Mouse (Mus musculus) heart, embryonic 15.5 days (tissue): Measurements from ENCODE around the gene Otog. TPM values are rescaled to one million over a fixed set of nuclear protein-coding genes. Genes with fewer than 3 reads are reported as not detected.

Source experiments
- ATAC-seq: fragments of 200-750 bp; cut with Nextera tagmentation; replicated peaks from 2 replicates; pipeline ENCODE4 v1.8.0; 2017; ENCODE audit warnings: low read depth, moderate TSS enrichment; ENCODE audit not compliant: insufficient number of reproducible peaks, insufficient read depth, low FRiP score
- H3K27ac ChIP-seq: fragments of 300-500 bp; sonication (generic); 2 replicates; pipeline ENCODE4 v1.5.1; 2015; ENCODE audit warnings: mild to moderate bottlenecking, inconsistent platforms
- H3K27me3 ChIP-seq: fragments of 300-500 bp; sonication (generic); 2 replicates; pipeline ENCODE4 v1.6.1; 2015; ENCODE audit warnings: inconsistent platforms
- H3K36me3 ChIP-seq: fragments of 300-500 bp; sonication (generic); 2 replicates; pipeline ENCODE4 v1.6.1; 2015; ENCODE audit warnings: mild to moderate bottlenecking, inconsistent platforms
- H3K4me1 ChIP-seq: fragments of 300-500 bp; sonication (generic); replicated peaks from 2 replicates; pipeline ENCODE4 v1.6.1; 2015; ENCODE audit warnings: inconsistent platforms
- H3K4me2 ChIP-seq: fragments of 300-500 bp; sonication (generic); 2 replicates; pipeline ENCODE4 v1.6.1; 2015; ENCODE audit warnings: inconsistent platforms, mild to moderate bottlenecking, moderate library complexity
- H3K4me3 ChIP-seq: fragments of 300-500 bp; sonication (generic); 2 replicates; pipeline ENCODE4 v1.5.1; 2015; ENCODE audit warnings: mild to moderate bottlenecking, inconsistent platforms
- H3K9ac ChIP-seq: fragments of 300-500 bp; sonication (generic); 2 replicates; pipeline ENCODE4 v1.6.1; 2015; ENCODE audit warnings: mild to moderate bottlenecking, inconsistent platforms
- H3K9me3 ChIP-seq: fragments of 300-500 bp; sonication (generic); replicated peaks from 2 replicates; pipeline ENCODE4 v1.6.1; 2016; ENCODE audit warnings: inconsistent platforms
- WGBS: fragments of 180-500 bp; shearing (Covaris S2); methylation state at CpG from one replicate; pipeline ENCODE4 v1.1.7; 2015; ENCODE audit warnings: mixed read lengths; 5-methylcytosine and 5-hydroxymethylcytosine counted together
- polyA plus RNA-seq: library from polyadenylated mRNA; unstranded; fragments of >200 nt; fragmentation: Nextera tagmentation; extraction: Ambion mirVana; gene quantifications from 2 replicates; pipeline ENCODE4 v1.2.1, GENCODE M21; 2015

The Otog gene
- polyA plus RNA-seq, 1 experiment from 2014 or later, result not detected

- Histone ChIP-seq H3K9ac (no peak overlapping the region), H3K4me1 (peaks cover 10% of the 10 kb centered on the region), H3K36me3 (no peaks in the 10 kb centered on the region), H3K27me3 (peaks cover 48% of the 10 kb centered on the region), H3K9me3 (no peaks in the 10 kb centered on the region), H3K4me2 (no peak overlapping the region), H3K27ac (no peak overlapping the region), H3K4me3 (no peak overlapping the region)
- ATAC-seq, result no peak
- WGBS, result 56% methylated on average over 7 of the region's 7 CpGs
These were observed 41.5 kb downstream of the Otog start for GRCm38 (mm10) chr7:46282276-46282675.

- Histone ChIP-seq H3K4me2 (no peak overlapping the region), H3K27me3 (peaks cover 53% of the 10 kb centered on the region), H3K4me1 (peaks cover 10% of the 10 kb centered on the region), H3K27ac (no peak overlapping the region), H3K4me3 (no peak overlapping the region), H3K9me3 (no peaks in the 10 kb centered on the region), H3K9ac (no peak overlapping the region), H3K36me3 (no peaks in the 10 kb centered on the region)
- WGBS, result 39% methylated on average over 10 of the region's 10 CpGs
- 0 out of 2 replicates have a peak, but pooled peaks have one; percentile 33 for ATAC-seq
These were observed 42.9 kb downstream of the Otog start for GRCm38 (mm10) chr7:46283681-46284080.

DNA sequence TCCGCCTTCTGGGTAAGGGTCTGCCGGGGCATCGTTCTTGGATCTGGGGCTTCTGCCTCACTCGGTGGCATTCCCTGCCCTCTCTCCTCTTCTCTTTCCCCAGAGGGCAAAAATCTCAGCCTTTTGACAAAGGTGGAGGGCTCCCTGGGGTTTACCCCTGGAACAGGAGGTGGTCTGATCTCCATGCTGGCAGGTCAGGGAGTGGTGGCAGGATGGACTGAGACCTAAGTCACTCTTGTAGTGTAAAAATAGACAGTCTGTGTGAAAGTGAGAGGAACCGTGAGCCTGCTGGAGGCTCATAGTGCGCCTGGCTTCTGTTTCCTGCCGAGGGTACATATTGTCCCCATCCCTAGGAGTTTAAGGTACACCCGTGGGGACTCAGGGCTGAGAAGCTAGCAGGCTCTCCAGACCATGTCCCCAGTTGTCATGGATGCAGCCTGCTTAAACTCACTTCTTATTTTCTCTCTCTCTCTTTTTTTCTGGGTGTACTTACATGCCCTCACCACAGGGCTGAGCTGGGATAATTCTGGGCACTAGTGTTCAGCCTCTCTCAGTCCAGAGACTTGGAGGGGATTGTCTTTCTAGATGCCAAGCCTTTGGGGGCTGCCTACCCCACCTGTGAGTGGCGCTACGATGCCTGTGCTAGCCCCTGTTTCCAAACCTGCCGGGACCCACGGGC lies 44.5 kb downstream of the Otog start:
- Histone ChIP-seq H3K9ac (no peak overlapping the region), H3K27me3 (peaks cover 57% of the 10 kb centered on the region), H3K4me1 (peaks cover 10% of the 10 kb centered on the region), H3K27ac (no peak overlapping the region), H3K36me3 (no peaks in the 10 kb centered on the region), H3K4me2 (no peak overlapping the region), H3K9me3 (no peaks in the 10 kb centered on the region), H3K4me3 (no peak overlapping the region)
- WGBS, result 74% methylated on average over 12 of the region's 12 CpGs
- no peak for ATAC-seq

GRCm38 (mm10) chr7:46286391-46286790 lies 45.6 kb downstream of the Otog start:
- no peak overlapping the region for H3K4me2 ChIP-seq
- H3K4me1 ChIP-seq, result peaks cover 10% of the 10 kb centered on the region
- H3K27me3 ChIP-seq, result peaks cover 59% of the 10 kb centered on the region
- no peak for ATAC-seq
- H3K36me3 ChIP-seq, result no peaks in the 10 kb centered on the region
- H3K4me3 ChIP-seq, result no peak overlapping the region
- H3K9me3 ChIP-seq, result no peaks in the 10 kb centered on the region
- WGBS, result 78% methylated on average over 4 of the region's 4 CpGs
- H3K27ac ChIP-seq, result no peak overlapping the region
- H3K9ac ChIP-seq, result no peak overlapping the region

DNA sequence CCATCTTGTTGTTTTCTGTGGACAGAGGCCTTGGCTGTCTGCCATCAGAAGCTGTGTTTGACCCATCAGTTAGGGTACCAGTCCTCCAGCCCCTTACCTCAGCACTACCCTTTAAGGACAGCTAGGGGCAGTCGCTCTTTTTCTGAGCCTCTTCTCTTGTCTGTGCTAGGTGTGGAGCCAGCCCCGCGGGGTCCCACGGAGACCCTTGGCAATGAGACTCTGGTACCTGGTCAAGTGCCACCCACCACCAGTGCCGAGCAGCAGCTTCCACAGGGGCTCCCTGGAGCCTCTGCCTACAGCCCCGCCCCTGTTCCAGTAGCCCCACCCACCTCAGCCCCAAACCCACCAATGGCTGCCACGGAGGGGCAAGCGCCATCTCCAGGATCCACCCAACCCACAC lies 46.3 kb downstream of the Otog start:
- Histone ChIP-seq H3K4me3 (no peak overlapping the region), H3K9ac (no peak overlapping the region), H3K36me3 (no peaks in the 10 kb centered on the region), H3K9me3 (no peaks in the 10 kb centered on the region), H3K27ac (no peak overlapping the region), H3K4me2 (no peak overlapping the region), H3K27me3 (peaks cover 57% of the 10 kb centered on the region), H3K4me1 (peaks cover 10% of the 10 kb centered on the region)
- no peak for ATAC-seq
- WGBS, result 28% methylated on average over 5 of the region's 8 CpGs

DNA sequence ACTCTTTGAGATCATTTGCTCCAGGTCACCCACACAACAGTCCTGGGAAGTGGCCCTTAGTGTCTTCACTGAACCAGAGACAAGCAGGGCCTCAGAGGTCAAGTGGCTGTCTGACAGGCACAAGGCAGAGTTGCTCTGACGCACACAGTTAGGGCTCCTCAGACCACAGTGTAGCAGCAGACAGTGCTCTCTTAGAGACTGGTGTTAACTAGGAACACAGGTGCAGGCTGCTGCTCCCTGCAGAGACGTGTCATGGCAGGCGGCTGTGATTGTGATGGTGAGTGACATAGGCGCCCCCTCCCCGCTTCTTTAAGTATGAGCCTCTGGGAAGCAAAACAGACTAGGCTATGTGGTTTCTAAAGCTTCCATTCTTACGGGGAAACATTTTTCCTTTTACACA lies 55.5 kb downstream of the Otog start:
- no peak overlapping the region for H3K27ac ChIP-seq
- no peaks in the 10 kb centered on the region for H3K4me1 ChIP-seq
- H3K27me3 ChIP-seq, result peaks cover 50% of the 10 kb centered on the region
- ATAC-seq, result no peak
- H3K9me3 ChIP-seq, result no peaks in the 10 kb centered on the region
- WGBS, result 24% methylated on average over 6 of the region's 6 CpGs
- no peak overlapping the region for H3K4me3 ChIP-seq
- H3K9ac ChIP-seq, result no peak overlapping the region
- H3K4me2 ChIP-seq, result no peak overlapping the region
- no peaks in the 10 kb centered on the region for H3K36me3 ChIP-seq

DNA sequence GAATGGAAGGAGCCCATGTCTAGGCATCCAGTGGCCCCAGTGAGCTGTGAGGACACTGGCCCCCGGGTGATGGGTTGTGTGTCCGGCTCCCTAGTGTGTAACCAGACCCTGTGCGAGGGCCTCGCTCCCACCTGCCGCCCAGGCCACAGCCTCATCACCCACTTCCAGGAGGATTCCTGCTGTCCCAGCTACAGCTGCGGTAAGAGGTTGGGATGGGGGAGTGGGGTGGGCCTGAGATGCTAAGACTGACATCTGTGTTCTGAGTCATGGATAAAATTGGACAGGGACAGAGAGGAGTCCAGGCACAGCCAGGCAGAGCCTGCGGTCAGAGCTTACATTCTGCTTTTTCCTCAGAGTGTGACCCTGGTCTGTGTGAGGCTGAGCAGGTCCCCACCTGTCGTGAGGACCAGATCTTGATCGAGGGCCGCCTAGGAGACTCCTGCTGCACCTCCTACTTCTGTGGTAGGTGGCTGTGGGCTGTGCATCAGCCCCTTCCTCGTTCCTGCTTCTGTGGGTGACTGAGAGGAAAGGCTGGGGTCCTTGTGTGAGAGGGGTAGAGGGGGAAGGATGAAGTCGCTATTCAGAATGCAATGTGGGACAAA lies 60.3 kb downstream of the Otog start:
- Histone ChIP-seq H3K4me3 (no peak overlapping the region), H3K4me2 (no peak overlapping the region), H3K36me3 (no peaks in the 10 kb centered on the region), H3K9ac (no peak overlapping the region), H3K4me1 (no peaks in the 10 kb centered on the region), H3K9me3 (no peaks in the 10 kb centered on the region), H3K27me3 (peaks cover 50% of the 10 kb centered on the region), H3K27ac (no peak overlapping the region)
- ATAC-seq, result no peak
- WGBS, result 72% methylated on average over 12 of the region's 12 CpGs

GRCm38 (mm10) chr7:46313486-46313885 lies 72.7 kb downstream of the Otog start:
- Histone ChIP-seq H3K9ac (no peak overlapping the region), H3K9me3 (no peaks in the 10 kb centered on the region), H3K4me2 (no peak overlapping the region), H3K4me3 (no peak overlapping the region), H3K36me3 (no peaks in the 10 kb centered on the region), H3K27me3 (no peaks in the 10 kb centered on the region), H3K27ac (no peak overlapping the region), H3K4me1 (peaks cover 8% of the 10 kb centered on the region)
- ATAC-seq, result no peak
- 53% methylated on average over 6 of the region's 6 CpGs for WGBS

- Histone ChIP-seq H3K27ac (no peak overlapping the region), H3K4me1 (peaks cover 8% of the 10 kb centered on the region), H3K9me3 (no peaks in the 10 kb centered on the region), H3K4me2 (no peak overlapping the region), H3K4me3 (no peak overlapping the region), H3K27me3 (no peaks in the 10 kb centered on the region), H3K36me3 (no peaks in the 10 kb centered on the region), H3K9ac (no peak overlapping the region)
- ATAC-seq, result no peak
- 43% methylated on average over 4 of the region's 6 CpGs for WGBS
These were observed 73.6 kb downstream of the Otog start for GRCm38 (mm10) chr7:46314220-46315009.

DNA sequence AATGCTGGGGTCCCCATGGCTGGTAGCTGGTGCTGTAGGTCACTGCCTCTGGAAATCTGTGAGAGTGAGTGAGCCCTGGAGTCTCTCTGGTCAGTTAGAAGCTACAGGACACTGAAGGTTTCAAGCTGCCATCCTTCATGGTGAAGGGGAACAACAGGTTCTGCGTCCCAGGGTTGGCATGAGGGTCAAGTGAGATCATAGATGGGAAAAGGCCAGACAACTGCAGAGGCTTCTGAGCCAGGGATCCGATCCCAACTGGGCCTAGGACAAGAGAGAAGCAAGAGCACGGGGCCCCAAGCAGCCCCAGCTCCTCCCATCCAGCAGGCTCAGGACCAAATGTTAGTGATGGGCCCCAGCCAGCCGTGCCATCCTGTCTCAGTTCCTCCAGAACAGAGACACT lies 74.9 kb downstream of the Otog start:
- H3K27me3 ChIP-seq, result no peaks in the 10 kb centered on the region
- H3K36me3 ChIP-seq, result no peaks in the 10 kb centered on the region
- no peak overlapping the region for H3K4me2 ChIP-seq
- no peak overlapping the region for H3K9ac ChIP-seq
- WGBS, result 63% methylated on average over 4 of the region's 4 CpGs
- peaks cover 8% of the 10 kb centered on the region for H3K4me1 ChIP-seq
- ATAC-seq, result no peak
- H3K9me3 ChIP-seq, result no peaks in the 10 kb centered on the region
- H3K4me3 ChIP-seq, result no peak overlapping the region
- H3K27ac ChIP-seq, result no peak overlapping the region

GRCm38 (mm10) chr7:46316948-46317347 lies 76.2 kb downstream of the Otog start:
- Histone ChIP-seq H3K27ac (no peak overlapping the region), H3K9ac (no peak overlapping the region), H3K4me3 (no peak overlapping the region), H3K4me1 (peaks cover 8% of the 10 kb centered on the region), H3K9me3 (no peaks in the 10 kb centered on the region), H3K4me2 (no peak overlapping the region), H3K27me3 (no peaks in the 10 kb centered on the region), H3K36me3 (no peaks in the 10 kb centered on the region)
- WGBS, result 10% methylated on average over 7 of the region's 7 CpGs
- 0 out of 2 replicates have a peak, but pooled peaks have one; percentile 31 for ATAC-seq
